Mouse (Mus musculus): ENCODE measurements around the gene Rbm25.

Gene Rbm25

DNA sequence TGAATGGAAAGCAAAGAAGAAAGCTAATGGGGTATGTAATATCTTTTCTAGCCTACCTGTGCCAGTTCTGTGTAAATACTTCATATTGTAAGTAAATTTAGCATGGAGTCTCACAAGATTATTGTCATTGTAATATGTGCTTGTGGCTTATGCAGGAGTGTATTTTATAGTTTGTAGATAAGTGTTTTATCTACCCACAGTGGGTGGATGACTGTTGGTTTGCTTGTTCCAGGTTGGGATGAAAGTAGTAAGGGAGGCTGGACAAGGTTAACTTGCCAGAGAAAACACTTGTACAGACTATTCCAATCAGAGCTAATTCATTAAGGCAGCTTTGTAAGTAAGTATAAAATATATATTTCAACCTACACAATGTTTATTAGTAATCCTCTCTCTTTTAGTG lies 20.4 kb downstream of the Rbm25 start:
- DNase-seq: no peak

DNA sequence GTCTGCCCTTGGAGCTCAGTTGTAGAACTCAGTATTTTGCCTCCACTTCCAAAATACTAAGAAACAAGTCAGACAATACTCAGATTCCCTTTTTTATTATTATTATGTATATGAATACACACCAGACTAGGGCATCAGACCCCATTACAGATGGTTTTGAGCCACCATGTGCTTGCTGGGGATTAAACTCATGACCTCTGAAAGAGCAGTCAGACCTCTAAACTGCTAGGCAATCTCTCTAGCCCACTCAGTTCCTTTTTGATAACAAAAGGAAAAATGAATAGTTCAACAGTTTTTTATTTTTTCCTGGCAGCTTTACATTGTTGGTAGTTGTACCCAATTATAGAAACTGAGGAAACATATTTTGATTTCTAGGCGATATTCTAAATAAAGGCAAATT lies 54.4 kb downstream of the Rbm25 start:
- DNase-seq: no peak

DNA sequence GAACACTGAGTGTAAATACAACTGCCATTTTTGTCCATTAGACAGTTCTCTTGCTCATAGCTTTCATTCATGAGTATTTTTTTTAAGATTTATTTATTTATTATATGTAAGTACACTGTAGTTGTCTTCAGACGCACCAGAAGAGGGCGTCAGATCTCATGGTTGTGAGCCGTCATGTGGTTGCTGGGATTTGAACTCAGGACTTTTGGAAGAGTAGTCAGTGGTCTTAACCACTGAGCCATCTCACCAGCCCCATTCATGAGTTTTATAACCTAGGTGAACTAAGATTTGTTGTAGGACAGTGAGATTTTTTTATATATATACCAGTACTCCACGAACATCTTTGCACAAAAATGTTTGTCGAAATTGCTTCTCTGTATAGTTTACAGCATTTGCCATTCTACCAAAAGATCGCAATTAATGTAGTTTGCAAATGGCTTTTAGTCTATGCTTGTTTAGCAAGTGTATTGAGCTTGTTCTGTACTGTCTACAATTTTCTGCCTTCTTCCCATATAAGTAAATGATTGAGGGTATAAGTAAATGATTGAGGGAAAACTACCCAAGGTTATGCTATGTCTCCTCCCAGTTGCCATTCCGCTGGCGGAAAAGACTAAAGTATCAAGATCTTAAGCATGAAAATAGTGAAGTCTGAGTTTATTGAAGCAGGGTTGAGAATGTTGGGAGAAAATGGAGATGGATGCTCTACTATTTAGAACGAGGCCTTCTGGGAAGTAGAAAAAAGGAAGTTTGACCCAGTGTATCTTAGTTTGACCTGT lies 55.7 kb downstream of the Rbm25 start:
- no peak for DNase-seq

DNA sequence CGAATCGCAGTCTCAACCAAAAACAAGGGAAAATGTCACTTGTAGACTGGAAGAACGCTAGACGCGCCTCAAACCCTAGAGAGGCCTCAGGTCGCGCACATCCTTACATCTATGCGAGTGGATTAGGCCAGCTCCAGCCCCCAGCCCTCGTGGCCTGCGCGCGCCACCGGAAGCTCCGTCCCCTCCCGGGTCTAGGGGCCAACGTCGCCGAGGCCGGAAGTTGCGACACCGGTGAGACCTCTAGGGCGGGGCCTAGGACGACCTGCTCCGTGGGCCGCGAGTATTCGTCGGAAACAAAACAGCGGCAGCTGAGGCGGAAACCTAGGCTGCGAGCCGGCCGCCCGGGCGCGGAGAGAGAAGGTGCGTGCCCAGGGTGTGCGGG lies 56.9 kb downstream of the Rbm25 start, which contains the start of gene Psen1:
Psen1 (plus strand) TSS at position 219 of the 382 bp plus-strand sequence.
- peak; percentile 89 for DNase-seq

DNA sequence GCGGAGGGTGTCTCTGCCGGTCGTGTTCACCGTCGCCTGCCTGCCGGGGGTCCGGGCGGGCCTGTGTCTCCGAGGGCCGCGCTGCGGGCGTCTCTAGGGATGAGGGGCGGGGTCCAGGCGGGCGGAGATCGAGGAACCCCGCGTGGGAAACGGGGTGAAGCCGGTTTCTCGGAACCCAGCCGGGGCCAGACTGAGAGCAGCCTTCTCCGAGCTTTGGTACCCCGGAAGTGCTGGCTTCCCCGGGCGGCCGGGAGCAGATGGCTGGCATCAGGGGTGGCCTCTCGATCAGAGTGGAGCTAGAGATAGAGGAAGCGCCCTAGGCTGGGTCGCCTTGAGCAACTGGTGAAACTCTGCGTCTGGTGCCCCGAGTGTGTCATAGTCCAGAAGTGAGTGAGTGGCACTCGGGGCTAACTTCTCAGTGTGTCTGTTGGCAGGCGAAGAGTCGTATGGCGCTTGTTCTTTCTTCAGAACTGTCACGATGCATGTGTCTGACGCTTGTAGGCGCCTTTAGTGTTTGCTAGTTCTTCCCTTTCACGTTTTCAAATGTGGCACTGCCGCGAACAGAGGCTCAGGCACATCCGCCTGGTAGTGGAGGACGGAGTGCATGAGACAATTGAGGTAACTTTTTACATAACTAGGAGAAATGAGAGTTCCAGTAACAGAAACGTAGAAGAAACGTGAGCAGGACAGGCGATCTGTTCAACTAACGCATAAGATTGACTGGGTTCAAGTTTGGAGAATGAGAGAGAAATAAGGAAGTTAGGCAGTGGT lies 57.5 kb downstream of the Rbm25 start:
- DNase-seq: no peak

DNA sequence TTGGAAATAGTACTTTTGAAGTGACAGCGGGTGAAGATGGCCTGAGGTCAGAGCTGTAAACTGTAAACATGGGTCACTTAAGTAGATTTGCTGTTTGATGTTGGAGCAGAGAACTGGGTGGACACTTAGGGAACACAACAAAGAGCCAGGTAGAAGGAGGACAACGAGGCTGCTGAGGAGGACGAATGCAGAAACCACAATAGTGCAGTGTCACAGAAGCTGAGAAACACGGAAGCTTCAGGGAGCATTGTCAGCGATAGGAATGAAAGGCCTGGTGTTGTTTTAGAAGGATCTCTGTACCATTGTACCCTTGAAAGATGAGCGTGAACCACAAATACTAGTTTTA lies 58.0 kb downstream of the Rbm25 start:
- no peak for DNase-seq

DNA sequence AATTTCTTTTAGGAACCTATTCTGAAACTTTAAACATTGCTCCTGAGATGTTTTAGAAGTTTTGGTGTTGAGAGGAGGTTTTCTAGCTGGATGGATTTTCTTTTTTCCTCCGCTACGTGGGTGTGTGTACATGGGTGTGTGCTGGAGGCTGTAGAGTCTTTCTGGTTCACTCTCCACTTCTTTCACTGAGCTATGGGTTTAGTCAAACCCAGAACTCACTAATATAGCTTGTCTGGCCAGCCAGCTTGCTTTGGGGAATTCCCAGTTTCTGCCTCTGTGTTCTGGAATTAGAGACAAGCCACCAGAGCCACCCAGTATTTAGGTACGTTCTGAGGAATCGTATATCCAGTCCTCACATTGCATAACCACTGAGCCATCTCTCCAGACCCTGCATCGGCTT lies 63.0 kb downstream of the Rbm25 start:
- DNase-seq: no peak

DNA sequence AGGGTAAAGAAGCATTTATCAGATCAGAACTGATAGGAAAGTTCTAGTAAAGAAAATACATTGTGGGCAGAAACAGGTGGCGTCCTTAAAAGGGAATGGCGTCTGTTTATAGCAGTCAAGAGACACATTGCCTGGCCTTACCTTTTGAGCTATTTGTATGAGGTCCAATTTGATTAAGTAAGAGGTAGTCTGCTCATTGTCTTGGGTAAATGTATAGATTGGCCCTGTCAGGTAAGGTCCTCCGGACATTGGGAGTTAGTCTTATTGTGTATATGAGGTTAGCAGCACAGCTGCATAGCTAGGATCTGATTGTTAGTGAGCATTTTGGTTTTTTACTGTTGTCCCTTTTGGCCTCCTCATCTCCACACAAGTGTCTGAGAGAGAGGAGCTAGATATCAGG lies 63.6 kb downstream of the Rbm25 start:
- no peak for DNase-seq

DNA sequence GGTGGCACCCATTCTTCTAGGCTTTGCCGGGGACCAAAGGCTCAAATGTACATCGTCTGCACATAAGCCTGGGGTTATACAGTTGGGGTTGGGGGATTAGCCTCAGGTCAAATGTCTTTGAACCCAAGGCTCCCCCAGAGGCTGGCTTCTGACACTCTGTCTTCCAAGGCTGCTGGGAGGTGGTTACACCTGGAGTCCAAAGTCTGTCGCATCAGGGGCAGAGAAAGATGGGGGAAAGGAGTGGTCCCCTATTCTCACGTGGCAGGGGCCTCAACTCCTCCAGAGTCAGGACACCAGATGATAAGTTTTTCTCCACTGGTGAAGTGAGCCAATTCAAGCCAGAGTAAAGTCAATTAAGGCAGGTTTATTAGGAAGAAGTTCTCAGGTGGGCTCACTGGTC lies 67.6 kb downstream of the Rbm25 start:
- DNase-seq: no peak

DNA sequence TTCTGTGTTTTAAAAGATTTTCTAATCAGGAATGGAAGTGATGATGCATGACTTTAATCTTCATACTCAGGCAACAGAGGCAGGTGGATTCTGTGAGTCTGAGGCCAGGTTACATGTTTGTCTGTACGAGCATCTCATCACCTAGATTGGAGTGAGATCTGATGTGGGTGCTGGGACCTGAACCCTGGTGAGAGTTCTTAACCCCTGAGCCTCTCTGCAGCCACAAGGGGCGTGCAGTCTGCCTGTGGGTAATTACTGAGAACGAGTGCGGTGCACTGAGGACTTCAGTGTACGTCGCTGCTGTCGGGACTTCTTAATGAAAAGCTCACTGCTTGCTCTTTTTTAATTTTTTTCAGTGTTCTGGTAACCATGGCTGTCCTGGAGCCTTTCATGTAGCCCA lies 70.6 kb downstream of the Rbm25 start:
- no peak for DNase-seq

DNA sequence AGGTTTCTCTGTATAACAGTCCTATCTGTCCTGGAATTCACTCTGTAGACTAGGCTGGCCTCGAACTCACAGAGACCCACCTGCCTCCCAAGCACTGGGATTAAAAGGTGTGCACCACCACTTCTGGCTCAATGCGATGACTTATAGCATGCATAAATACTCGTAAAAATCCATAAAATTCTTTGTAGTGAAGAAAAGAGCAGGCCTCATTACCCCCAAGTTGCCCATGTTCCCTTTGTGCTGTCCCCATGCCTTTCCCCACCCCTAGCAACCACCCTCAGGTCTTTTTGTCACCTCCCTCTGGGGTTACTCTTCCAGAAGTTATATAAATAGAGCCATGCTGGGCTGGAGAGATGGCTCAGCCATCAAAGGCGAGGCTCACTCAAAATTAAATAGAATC lies 71.8 kb downstream of the Rbm25 start:
- DNase-seq: no peak

DNA sequence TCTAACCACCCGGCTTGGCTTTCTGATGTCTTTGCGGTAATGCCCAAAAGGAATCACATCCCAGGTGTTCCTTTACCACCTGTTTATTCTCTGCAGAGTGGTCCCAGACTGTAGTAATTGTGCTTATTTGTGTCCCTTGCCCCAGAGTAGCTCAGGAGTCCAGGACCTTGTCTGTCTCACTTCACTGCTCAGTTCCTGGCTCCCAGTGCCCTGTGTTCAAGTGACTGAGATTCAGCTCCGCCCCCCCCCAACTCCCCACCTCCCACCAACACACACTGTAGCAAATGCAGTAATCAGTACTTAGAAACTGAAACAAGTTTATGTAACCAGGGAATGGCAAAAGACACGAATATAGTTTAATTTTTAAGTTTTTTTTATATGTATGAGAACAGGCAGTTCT lies 75.9 kb downstream of the Rbm25 start:
- DNase-seq: no peak

DNA sequence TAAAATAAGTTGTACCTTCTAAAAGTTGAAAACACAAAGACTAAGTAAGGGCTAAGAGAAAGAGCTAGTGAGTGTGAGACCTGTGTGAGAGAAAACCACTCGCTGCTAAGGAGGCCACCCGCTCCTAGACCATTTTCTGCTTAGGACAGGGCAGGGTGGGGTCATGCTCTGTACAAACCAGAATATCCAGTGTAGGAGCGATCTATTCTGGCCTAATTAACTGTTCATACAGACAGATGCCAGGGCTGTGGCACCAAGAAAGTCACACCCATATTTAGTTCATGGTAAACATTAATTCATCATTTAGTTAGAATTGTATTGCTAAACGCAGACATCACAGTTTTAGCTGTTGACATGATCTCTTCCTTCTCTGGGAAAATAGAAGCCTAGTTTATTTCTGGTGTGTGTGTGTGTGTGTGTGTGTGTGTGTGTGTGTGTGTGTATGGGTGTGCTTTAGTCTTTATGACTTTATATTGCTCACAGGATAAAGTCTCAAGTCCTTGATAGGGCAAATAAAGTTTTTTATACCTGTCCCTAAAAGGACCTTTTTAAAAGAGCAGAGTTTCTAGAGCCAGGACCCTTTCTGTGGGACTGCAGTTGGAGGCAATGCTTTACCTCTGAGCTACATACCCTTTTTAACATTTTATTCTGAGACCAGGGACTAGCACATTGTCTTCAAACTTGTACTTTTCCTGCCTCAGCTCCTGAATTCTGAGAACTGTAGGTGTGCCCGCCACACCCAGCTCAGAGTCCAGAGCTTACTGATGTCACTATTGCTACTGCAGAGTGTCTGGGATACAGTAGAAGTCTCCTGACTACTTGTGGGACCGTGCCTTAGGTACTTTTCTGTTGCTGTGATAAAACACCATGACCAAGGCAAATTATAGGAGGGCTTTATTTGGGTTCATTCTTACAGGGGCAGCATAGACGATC lies 77.4 kb downstream of the Rbm25 start:
- DNase-seq: no peak

DNA sequence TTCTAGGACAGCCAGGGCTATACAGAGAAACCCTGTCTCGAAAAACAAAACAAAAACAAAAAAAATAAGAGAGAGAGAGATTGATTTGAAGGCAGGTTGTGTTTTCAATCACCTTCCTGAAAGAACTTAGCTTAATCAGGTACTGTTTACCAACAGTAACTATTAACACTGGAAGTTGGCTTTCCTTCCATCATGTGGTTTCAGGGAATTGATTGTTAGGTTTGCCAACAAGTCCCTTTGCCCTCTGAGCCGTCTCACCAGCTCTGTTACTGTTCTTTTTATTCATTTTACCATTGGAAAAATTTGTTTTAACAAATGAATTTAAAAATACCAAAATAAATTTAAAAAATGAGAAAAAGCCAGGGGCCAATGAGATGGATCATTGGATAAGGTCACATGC lies 78.9 kb downstream of the Rbm25 start:
- no peak for DNase-seq

DNA sequence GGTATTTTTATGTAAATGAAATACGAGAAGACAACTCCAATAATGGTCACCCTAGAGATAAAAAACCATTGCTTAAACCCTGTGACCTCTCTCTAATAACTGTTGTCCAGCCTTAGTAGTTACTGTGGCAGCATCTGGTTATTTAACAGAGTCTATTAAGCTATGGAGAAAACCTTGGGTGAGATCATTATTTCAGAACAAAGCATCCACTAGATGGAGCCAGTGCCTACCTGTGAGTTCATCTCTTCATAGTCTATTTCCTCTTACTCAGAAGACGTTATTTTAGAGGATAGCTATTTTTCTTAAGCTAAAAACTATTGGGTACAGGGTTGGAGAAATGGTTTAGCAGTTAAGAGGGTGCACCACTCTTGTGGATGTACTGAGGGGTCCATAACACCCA lies 82.7 kb downstream of the Rbm25 start:
- peak; percentile 81 for DNase-seq

DNA sequence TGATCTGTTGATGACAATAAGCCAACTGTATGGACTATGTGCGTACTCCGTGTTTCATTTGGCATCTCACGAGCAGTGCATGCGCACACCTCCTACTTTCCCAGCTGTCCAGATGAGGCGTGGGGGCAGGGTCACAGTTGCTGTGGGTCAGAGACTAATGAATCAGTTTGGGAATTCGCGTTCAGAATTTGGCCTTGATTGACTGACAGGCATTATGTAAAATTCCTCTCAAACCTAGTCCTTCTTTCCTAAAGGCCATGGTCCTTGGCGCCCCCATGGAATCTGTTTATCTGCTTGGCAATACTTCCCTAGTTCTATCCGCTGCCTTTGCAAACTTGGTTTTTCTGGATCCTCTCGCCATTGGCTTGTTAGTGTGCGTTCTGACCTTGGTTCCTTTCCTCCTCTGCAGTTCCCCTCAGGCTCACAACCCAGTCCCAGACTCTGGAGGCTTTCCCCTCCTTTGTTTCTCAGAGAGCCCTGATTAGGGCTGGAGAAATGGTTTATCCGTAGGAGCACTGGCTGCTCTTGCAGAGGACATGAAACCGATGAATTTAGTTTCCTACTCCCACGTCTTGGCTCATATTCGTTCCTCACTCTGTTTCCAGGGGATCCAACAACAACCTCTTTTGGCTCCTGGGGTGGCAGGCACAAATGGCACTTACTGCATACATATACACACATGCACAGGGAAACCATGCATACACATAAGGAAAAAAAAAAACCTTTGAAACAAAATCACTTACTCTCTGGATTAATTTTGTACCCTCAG lies 85.6 kb downstream of the Rbm25 start:
- DNase-seq: no peak

DNA sequence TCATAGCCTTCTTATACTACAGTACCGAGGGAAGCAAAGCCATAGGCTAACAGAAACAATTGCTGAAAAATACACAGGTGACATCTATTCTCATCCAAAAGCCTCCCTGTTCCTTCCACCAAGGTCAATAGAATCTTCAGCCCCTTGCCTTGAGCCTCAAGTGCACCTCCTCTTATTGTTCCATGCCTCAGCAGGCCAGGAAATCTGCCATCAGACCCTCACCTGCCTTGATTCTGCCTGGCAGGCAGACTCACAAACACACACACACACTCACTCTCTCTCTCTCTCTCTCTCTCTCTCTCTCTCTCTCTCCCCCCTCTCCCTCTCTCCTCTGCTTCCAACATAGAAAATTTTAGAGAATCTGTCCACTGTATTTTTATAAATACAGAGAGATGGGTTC lies 88.4 kb downstream of the Rbm25 start:
- DNase-seq: no peak

DNA sequence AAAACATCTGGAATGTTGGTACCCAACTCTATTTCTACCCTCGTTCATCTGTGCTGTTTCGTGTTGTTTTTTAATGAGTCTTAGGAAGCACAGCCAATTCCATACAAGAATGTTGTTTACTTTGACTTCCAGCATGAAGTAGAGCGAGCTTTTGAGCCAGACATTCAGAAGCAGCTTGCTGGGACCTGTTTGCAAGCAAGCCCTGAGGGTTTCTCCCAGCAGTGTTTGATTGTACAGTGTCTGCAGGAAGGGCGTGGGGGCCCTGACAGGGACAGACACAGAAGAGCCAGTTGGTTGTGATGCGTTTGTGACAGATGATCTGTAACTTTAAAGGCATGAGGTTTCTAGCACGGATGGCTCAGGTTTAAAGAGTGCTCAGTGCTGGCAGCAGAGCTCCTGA lies 90.2 kb downstream of the Rbm25 start:
- no peak for DNase-seq

DNA sequence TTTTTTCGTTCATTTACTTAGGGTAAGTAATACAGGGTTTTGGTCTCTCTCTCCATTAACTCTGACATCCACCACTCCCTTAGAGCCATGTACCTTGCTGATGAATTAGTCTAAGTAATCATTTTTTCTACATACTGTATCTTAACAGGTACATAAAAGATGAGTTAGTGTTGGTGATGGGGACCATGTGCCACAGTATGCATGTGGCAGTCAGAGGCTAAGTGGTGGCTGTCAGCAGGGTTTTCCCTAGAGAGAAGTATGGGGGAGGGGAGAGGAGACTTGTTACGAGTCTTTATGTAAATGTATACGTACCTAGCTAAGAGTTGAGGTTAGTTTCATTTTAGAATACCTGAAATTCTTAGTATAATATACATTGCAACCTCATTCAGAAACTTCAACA lies 92.0 kb downstream of the Rbm25 start:
- no peak for DNase-seq

DNA sequence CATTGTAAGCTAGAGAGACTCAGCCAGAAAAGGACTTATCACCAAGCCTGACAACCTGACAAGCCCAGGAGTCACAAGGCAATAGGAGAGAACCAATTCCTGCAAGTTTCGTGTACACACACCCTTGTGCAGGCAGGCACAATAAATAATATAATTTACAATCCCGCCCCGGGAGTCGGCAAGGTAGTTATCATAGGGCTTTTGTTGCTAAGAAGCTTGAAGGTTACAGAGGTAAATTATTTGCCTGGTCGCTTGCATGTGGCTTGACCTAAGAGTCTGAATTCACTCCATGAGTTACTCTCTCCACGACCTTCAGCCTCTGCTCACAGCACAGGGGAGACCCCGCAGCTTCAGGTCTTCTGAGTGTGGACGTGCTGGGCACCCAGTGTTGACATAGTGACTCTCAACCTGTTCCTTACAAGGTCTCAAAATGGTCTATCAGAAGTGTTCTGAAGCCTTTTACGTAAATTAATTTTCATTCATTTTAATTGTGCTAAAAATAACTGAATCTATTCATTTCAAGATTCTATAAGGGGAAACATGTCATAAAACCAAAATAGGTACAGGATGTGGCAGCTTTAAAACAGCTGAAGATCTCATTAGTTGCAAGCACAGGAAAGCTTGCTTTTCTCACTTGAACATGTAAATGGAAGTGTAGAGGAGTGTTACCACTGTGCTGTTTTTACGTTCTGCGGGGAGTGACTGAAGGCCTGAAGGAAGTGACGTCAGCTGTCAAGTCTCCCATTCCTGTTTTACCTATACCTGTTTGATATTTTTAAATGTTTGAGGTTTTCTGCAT lies 95.7 kb downstream of the Rbm25 start:
- no peak for DNase-seq

DNA sequence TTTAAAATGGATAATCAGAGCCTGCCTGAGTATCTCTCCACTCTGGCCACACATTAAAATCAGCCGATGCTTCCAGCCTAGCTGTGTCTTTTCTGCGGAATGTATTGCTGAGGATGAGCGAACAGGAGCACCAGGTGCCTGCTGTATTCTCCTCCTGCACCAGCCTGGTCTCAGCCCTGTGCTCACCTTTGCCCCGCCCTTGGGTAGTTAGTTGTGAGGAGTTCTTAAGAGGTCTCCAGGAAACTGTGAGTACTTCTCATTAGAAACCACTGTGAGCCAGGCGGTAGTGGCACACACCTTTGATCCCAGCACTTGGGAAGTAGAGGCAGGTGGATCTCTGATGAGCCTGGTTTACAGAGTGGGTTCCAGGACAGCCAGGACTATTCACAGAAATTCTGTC lies 101.2 kb downstream of the Rbm25 start:
- DNase-seq: no peak
